Mouse (Mus musculus): Measurements from ENCODE around the gene Rtl5. TPM values are rescaled to one million over a fixed set of nuclear protein-coding genes. Genes with fewer than 3 reads are reported as not detected.
A peak's percentile ranks its signal among the peaks of the same experiment; 100 is the strongest.
"Not testable (repeated sequence)": the region's sequence is repeated elsewhere in the genome, so short reads cannot be mapped to it uniquely, and the experiment has no call there.

Rtl5 gene
- polyA plus RNA-seq (2014; fragmentation: Nextera tagmentation; extraction: Ambion mirVana) = 0.53 and 0.55 TPM in 2 replicates

DNA sequence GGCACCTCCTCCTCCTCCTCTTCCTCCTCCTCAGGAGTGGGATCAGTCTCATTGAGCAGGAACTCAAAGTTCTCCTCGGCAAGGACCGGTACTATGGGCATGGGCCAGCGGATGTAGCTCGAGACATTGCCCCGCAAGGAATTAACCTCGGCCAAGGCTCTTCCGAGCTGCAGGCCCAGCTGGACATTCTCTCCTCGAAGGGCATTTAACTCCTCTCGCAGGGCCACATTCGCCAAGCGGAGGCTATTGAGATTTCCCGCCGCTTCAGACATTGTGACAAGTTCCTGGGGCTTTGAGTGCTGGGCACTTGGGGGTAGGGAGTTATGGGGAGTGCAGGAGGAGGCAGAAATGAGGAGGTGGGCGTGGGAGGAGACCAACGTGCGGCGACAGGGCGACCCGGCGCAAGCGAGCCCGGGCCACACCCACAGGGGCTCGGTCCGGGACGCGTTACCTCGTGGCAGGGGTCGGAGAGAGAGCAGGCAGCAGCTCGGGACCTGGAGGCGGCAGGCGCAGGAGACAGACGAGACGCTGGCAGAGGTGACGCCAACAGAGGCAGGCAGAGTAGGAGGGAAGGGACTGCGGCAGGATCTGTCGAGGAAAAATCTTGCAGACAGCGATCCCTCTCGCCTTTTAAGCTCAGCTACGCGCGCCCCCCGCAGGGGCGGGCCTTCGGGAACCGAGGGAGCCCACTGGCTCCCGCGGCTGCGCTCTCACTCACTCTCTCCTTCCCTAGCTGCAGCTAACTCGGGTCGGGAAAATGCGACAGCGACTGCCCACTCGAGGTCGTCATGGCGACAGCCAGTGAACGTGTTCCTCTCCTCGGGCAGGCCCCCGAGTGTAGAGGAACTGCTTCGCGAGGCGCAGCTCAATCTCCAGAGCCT is at the start of gene Rtl5:
Gene Rtl5, minus strand, starts transcription at position 714 of the 881 bp plus-strand sequence.
- 15% methylated on average over 61 of the region's 61 CpGs for WGBS
- Histone ChIP-seq H3K4me1 (ENCODE audit: control insufficient read depth in 2 of 2, insufficient read depth in 2 of 2, low read length in 2 of 2) (peaks cover 8 to 10% of the 10 kb centered on the region in 2 experiments), H3K9ac (ENCODE audit: low read length) (peak within 1 kb of the TSS; percentile 72), H3K9me3 (ENCODE audit: control insufficient read depth, low read length) (no peaks in the 10 kb centered on the region), H3K27me3 (ENCODE audit: control insufficient read depth, insufficient read depth, low read length) (no peaks in the 10 kb centered on the region), H3K4me2 (ENCODE audit: low read length) (peak within 1 kb of the TSS; percentile 75), H3K4me3 (ENCODE audit: control insufficient read depth in 1 of 2, insufficient read depth in 1 of 2, low read depth in 1 of 2, low read length in 2 of 2) (peak within 1 kb of the TSS; percentile 49 to 55), H3K36me3 (ENCODE audit: control insufficient read depth, insufficient read depth, low read length) (peaks cover 11% of the 10 kb centered on the region; the same call in 1 of the 2 replicates), H3K27ac (replicated peaks in 1 of 2; ENCODE audit: control insufficient read depth in 1 of 2, insufficient read depth in 1 of 2, low read depth in 2 of 2, low read length in 2 of 2) (peak within 1 kb of the TSS; percentile 73 to 75)
- ATAC-seq (ENCODE audit: insufficient number of reproducible peaks, insufficient read depth, low FRiP score, low read depth) = peak; percentile 80

DNA sequence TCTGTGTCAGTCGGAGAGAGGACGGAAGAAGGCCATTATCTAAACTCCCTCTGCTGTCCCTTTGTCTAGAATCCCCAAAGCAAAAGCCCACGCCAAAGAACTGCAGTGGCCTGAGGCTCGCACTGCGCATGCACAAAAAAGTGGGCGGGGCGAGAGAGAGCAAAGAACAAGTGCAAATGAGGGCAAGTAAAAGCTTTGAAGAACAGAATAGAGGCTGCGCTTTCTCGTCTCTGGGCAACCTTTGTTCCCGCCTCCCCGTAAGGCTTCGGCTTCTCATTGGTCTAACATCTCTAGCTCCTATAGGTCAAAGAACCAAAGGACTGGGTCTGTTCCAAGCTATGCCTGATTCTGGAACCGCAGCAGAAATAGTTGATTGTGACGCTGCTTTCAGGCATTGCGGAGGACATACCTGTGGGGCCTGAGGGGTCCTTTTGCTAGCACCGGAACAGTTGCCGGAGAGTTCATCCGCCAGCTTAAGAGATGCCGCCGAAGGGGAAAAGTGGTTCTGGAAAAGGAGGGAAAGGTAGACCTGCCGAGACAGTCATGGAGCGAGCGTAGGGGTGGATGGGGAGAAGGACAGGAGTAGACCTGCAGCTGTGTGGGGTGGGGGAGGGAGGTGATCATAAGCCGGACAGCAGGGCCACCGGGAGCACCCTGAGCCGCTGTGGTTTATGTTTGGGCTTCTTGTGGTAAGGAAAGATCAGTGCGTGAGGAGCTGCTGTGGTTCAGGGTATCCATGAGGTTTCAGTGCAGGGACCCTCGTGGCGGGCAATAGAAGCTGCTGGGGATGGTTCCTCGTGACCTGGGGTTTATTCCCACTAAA is 48.1 kb upstream of the Rtl5 start, which contains the start of gene Pin4:
Gene Pin4, plus strand, starts transcription at position 406 of the 823 bp plus-strand sequence.
- peak within 1 kb of the TSS in 1 of 2 experiments; percentile 37; a peak in 2 of 4 replicates for H3K27ac ChIP-seq (replicated peaks in 1 of 2; ENCODE audit: control insufficient read depth in 1 of 2, insufficient read depth in 1 of 2, low read depth in 2 of 2, low read length in 2 of 2)
- H3K9me3 ChIP-seq (ENCODE audit: control insufficient read depth, low read length) = no peaks in the 10 kb centered on the region

DNA sequence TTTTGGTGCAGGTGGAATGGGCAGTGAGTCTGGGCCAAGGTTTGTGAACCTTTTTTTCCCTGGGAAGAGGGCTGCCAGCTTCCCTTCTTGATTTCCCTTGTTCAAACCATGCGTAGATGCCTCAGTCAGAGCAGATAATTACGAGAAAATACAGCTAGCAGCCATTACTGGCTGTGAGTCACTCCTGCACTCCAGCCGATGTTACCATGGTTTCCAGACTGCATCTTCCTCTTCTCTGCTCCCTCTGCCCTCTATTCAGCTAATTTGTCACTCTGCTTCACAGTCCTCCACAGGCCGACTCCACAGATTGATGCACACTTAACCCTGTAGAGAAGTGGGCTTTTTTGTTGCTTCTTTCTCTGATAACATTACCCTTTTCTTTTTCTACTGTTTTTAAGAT is 44.6 kb upstream of the Rtl5 start:
- ATAC-seq (ENCODE audit: insufficient number of reproducible peaks, insufficient read depth, low FRiP score, low read depth) = no peak
- no peaks in the 10 kb centered on the region for H3K27me3 ChIP-seq (ENCODE audit: control insufficient read depth, insufficient read depth, low read length)
- H3K27ac ChIP-seq (replicated peaks in 1 of 2; ENCODE audit: control insufficient read depth in 1 of 2, insufficient read depth in 1 of 2, low read depth in 2 of 2, low read length in 2 of 2) = no peak overlapping the region
- H3K4me3 ChIP-seq (ENCODE audit: control insufficient read depth in 1 of 2, insufficient read depth in 1 of 2, low read depth in 1 of 2, low read length in 2 of 2) = no peak overlapping the region
- H3K4me2 ChIP-seq (ENCODE audit: low read length) = no peak overlapping the region
- H3K9ac ChIP-seq (ENCODE audit: low read length) = no peak overlapping the region
- H3K4me1 ChIP-seq (ENCODE audit: control insufficient read depth in 2 of 2, insufficient read depth in 2 of 2, low read length in 2 of 2) = peaks cover 0 to 4% of the 10 kb centered on the region in 2 experiments; a peak in 1 of 4 replicates
- no peaks in the 10 kb centered on the region for H3K36me3 ChIP-seq (ENCODE audit: control insufficient read depth, insufficient read depth, low read length)
- H3K9me3 ChIP-seq (ENCODE audit: control insufficient read depth, low read length) = no peaks in the 10 kb centered on the region
- WGBS = 53% methylated on average over 4 of the region's 4 CpGs

More for the DNA sequence above, 48.1 kb upstream of the Rtl5 start, which contains the start of gene Pin4:
- Histone ChIP-seq H3K36me3 (ENCODE audit: control insufficient read depth, insufficient read depth, low read length) (peaks cover 18% of the 10 kb centered on the region), H3K9ac (ENCODE audit: low read length) (peak within 1 kb of the TSS; percentile 80), H3K4me2 (ENCODE audit: low read length) (peak within 1 kb of the TSS; percentile 69), H3K27me3 (ENCODE audit: control insufficient read depth, insufficient read depth, low read length) (no peaks in the 10 kb centered on the region), H3K4me3 (ENCODE audit: control insufficient read depth in 1 of 2, insufficient read depth in 1 of 2, low read depth in 1 of 2, low read length in 2 of 2) (peak within 1 kb of the TSS; percentile 64 to 76), H3K4me1 (ENCODE audit: control insufficient read depth in 2 of 2, insufficient read depth in 2 of 2, low read length in 2 of 2) (peaks cover 0 to 4% of the 10 kb centered on the region in 2 experiments; a peak in 1 of 4 replicates)
- WGBS = 13% methylated on average over 30 of the region's 30 CpGs
- peak; percentile 99 for ATAC-seq (ENCODE audit: insufficient number of reproducible peaks, insufficient read depth, low FRiP score, low read depth)

DNA sequence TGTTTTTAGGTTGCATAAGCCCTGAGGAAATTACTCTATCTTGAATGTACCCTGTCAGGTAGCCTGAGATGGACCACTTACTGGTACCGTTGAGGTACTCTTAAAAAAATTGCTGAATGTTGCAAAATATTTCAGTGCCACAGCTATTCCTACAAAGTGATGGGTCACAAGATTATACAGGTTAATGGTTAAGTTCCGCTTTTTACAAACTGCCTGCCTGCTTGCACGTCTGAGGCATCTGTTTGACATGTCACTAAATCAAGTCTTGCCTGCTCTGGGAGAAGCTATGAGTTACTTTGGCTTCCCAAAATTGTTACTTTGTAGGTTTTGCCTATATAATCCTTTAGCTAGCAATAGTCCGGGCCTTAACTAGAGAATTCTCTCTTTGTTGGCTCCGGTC is 38.2 kb upstream of the Rtl5 start:
- not testable (repeated sequence) for ATAC-seq (ENCODE audit: insufficient number of reproducible peaks, insufficient read depth, low FRiP score, low read depth); H3K4me2 ChIP-seq (ENCODE audit: low read length); H3K4me1 ChIP-seq (ENCODE audit: control insufficient read depth in 2 of 2, insufficient read depth in 2 of 2, low read length in 2 of 2); H3K27me3 ChIP-seq (ENCODE audit: control insufficient read depth, insufficient read depth, low read length); H3K27ac ChIP-seq (replicated peaks in 1 of 2; ENCODE audit: control insufficient read depth in 1 of 2, insufficient read depth in 1 of 2, low read depth in 2 of 2, low read length in 2 of 2); H3K36me3 ChIP-seq (ENCODE audit: control insufficient read depth, insufficient read depth, low read length); H3K4me3 ChIP-seq (ENCODE audit: control insufficient read depth in 1 of 2, insufficient read depth in 1 of 2, low read depth in 1 of 2, low read length in 2 of 2); H3K9me3 ChIP-seq (ENCODE audit: control insufficient read depth, low read length); H3K9ac ChIP-seq (ENCODE audit: low read length)
- 65% methylated on average over 5 of the region's 5 CpGs for WGBS

DNA sequence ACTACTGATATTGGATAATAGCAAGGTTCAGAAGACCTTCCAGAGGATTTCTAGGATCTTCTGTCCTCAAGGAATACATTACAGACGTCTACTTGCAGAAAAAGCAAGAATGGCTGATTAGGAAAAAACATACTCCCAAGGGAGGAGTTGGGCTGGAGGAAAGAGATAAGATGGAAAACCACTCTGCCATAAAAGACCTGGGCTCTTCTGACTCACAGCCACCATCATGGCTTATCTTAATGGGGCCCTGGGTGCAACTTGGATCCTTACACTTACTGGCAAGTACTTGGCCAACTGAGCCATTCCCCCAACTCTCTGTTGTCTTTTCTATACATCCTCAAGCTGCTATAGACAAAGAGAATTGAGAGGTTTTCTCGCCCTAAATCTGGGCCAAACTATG is 32.7 kb upstream of the Rtl5 start:
- not testable (repeated sequence) for H3K9me3 ChIP-seq (ENCODE audit: control insufficient read depth, low read length); H3K4me2 ChIP-seq (ENCODE audit: low read length); H3K4me1 ChIP-seq (ENCODE audit: control insufficient read depth in 2 of 2, insufficient read depth in 2 of 2, low read length in 2 of 2); H3K4me3 ChIP-seq (ENCODE audit: control insufficient read depth in 1 of 2, insufficient read depth in 1 of 2, low read depth in 1 of 2, low read length in 2 of 2); H3K9ac ChIP-seq (ENCODE audit: low read length); H3K27ac ChIP-seq (replicated peaks in 1 of 2; ENCODE audit: control insufficient read depth in 1 of 2, insufficient read depth in 1 of 2, low read depth in 2 of 2, low read length in 2 of 2); ATAC-seq (ENCODE audit: insufficient number of reproducible peaks, insufficient read depth, low FRiP score, low read depth); H3K36me3 ChIP-seq (ENCODE audit: control insufficient read depth, insufficient read depth, low read length); H3K27me3 ChIP-seq (ENCODE audit: control insufficient read depth, insufficient read depth, low read length)
- 41% methylated on average over 2 of the region's 2 CpGs for WGBS

DNA sequence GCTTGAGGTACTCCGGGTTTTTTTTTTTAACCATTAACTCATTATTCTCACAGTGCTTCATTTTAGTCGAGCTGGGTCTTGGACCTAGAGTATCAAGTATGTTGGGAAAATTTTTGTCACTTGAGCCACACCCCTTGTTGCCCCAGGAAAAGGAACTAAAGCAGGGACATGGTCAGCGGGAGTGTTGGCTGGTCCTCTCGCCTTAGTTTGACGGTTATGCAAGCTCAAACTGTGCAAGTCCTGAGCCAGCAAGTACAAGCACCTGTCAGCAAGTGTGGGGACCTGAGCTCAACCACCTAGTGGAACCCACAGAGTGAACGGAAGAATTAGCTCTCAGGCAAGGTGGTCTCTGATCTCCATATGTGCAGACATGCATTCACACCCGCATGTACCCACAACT is 30.8 kb upstream of the Rtl5 start:
- no peak overlapping the region for H3K4me2 ChIP-seq (ENCODE audit: low read length)
- no peaks in the 10 kb centered on the region for H3K36me3 ChIP-seq (ENCODE audit: control insufficient read depth, insufficient read depth, low read length)
- H3K4me1 ChIP-seq (ENCODE audit: control insufficient read depth in 2 of 2, insufficient read depth in 2 of 2, low read length in 2 of 2) = no peaks in the 10 kb centered on the region
- no peaks in the 10 kb centered on the region for H3K27me3 ChIP-seq (ENCODE audit: control insufficient read depth, insufficient read depth, low read length)
- no peak overlapping the region for H3K9ac ChIP-seq (ENCODE audit: low read length)
- H3K9me3 ChIP-seq (ENCODE audit: control insufficient read depth, low read length) = no peaks in the 10 kb centered on the region
- 57% methylated on average over 7 of the region's 7 CpGs for WGBS
- no peak overlapping the region for H3K27ac ChIP-seq (replicated peaks in 1 of 2; ENCODE audit: control insufficient read depth in 1 of 2, insufficient read depth in 1 of 2, low read depth in 2 of 2, low read length in 2 of 2)
- H3K4me3 ChIP-seq (ENCODE audit: control insufficient read depth in 1 of 2, insufficient read depth in 1 of 2, low read depth in 1 of 2, low read length in 2 of 2) = no peak overlapping the region
- ATAC-seq (ENCODE audit: insufficient number of reproducible peaks, insufficient read depth, low FRiP score, low read depth) = no peak

DNA sequence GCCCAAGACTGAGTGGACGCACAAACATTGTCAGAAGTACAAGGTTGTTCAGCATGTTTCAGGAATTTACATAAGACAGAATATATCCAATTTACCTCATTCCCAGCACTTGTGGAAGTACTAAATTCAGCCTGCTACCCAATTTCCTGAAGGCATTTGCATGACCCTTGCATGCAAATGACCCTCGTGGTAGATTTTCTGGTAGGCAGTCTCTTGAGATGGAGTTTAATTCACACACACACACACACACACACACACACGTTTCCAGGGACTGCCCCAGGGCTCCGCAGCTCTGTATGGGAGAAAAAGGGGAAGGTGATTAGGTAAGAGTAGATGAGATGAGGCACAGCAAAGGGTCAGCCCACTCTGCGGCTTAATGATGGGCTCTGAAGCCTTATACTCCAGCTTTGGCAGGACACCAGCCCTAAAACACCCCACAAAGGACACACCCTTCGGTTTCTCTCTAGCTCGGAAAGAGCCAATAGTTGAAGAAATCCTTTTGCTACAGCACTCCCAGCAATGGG is 23.3 kb upstream of the Rtl5 start:
- Histone ChIP-seq H3K4me3 (ENCODE audit: control insufficient read depth in 1 of 2, insufficient read depth in 1 of 2, low read depth in 1 of 2, low read length in 2 of 2) (no peak overlapping the region), H3K9ac (ENCODE audit: low read length) (no peak overlapping the region), H3K4me2 (ENCODE audit: low read length) (no peak overlapping the region), H3K4me1 (ENCODE audit: control insufficient read depth in 2 of 2, insufficient read depth in 2 of 2, low read length in 2 of 2) (no peaks in the 10 kb centered on the region), H3K9me3 (ENCODE audit: control insufficient read depth, low read length) (no peaks in the 10 kb centered on the region), H3K36me3 (ENCODE audit: control insufficient read depth, insufficient read depth, low read length) (no peaks in the 10 kb centered on the region), H3K27me3 (ENCODE audit: control insufficient read depth, insufficient read depth, low read length) (no peaks in the 10 kb centered on the region), H3K27ac (replicated peaks in 1 of 2; ENCODE audit: control insufficient read depth in 1 of 2, insufficient read depth in 1 of 2, low read depth in 2 of 2, low read length in 2 of 2) (no peak overlapping the region)
- WGBS = 73% methylated on average over 7 of the region's 7 CpGs
- ATAC-seq (ENCODE audit: insufficient number of reproducible peaks, insufficient read depth, low FRiP score, low read depth) = no peak
